Mouse (Mus musculus) lung, postnatal 0 days (tissue): Measurements from ENCODE around the gene Gap43.

ENCODE experiments used
- CTCF ChIP-seq: IDR thresholded peaks from 2 replicates; pipeline ENCODE4 v1.5.1; 2016; ENCODE audit warnings: antibody characterized with exemption, mild to moderate bottlenecking
- EP300 ChIP-seq: IDR thresholded peaks from 2 replicates; pipeline ENCODE4 v1.6.1; 2016; ENCODE audit warnings: antibody characterized with exemption, mild to moderate bottlenecking, control low read depth

DNA sequence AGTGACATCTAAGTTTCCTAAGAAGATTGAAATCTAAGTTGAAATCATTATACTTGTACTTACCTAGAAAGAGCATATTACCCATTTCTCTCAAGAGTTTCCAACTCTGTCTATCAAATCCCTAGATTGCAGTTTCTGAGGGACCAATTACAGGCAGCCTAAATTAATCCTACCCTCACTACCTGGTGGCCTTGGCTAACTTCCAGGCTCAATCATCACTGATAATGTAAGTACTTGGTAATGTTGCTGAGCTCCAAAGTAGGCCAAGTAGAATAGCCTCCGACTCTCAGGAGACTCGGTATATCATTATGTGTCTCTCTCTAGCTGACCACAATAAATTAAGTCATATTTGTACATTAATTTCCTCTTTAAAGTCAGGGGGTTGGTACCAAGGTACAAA is 62.7 kb downstream of the Gap43 start:
- TF ChIP-seq CTCF (no peak), EP300 (no peak)
